Mouse (Mus musculus) left cerebral cortex, postnatal 10 days (tissue): ENCODE data around the gene Kif1c. TPM values are rescaled to one million over a fixed set of nuclear protein-coding genes. Genes with fewer than 3 reads are reported as not detected.

ENCODE experiments used
- DNase-seq, 2 experiments: peaks; one replicate each; pipeline ENCODE4 v3.0.0; 2021 to 2022; ENCODE audit warnings: low spot score in 2 of 2, mixed read lengths in 1 of 2; ENCODE audit errors: extremely low spot score in 1 of 2
- intact Hi-C: fragments of 180-260 bp; cut with DNase I; formaldehyde crosslinking; loops from one replicate; pipeline ENCODE4 v1.15.1; 2025
- total RNA-seq, 2 experiments: library from RNA; stranded (reverse); gene quantifications; 2 replicates each; pipeline ENCODE4 v1.2.3; 2021

The Kif1c gene
- total RNA-seq, 2 experiments from 2014 or later: 38.6 to 41.8 TPM

GRCm38 (mm10) chr11:70686901-70687566, 13.3 kb upstream of the Kif1c start:
- intact Hi-C loops: loop anchor here (5.0 kb wide), 1 partner anchor 65 kb away; no protein-coding TSS in a partner anchor
- DNase-seq: peak in 1 of 2 experiments; percentile 67

- peak; percentile 78 to 95 for DNase-seq
- intact Hi-C loops: loop anchor here (5.0 kb wide), 1 partner anchor 65 kb away; no protein-coding TSS in a partner anchor
Observed at GRCm38 (mm10) chr11:70687601-70688199, 12.6 kb upstream of the Kif1c start, which contains the start of gene Camta2. Gene Camta2 (minus strand): TSS chr11:70688105.

- intact Hi-C loops: loop anchor here (5.0 kb wide), 1 partner anchor 64 kb away; no protein-coding TSS in a partner anchor
Observed at GRCm38 (mm10) chr11:70688372-70688771, 12.0 kb upstream of the Kif1c start.

GRCm38 (mm10) chr11:70689578-70689977, 10.8 kb upstream of the Kif1c start:
- DNase-seq: no peak
- intact Hi-C loops: loop anchor here (5.0 kb wide), 1 partner anchor 63 kb away; no protein-coding TSS in a partner anchor

More at GRCm38 (mm10) chr11:70688372-70688771, 12.0 kb upstream of the Kif1c start:
- DNase-seq: no peak

- DNase-seq: no peak
- intact Hi-C loops: no loop called here
Observed at GRCm38 (mm10) chr11:70693504-70693903, 6.8 kb upstream of the Kif1c start.

- intact Hi-C loops: no loop called here
Observed at GRCm38 (mm10) chr11:70697376-70697775, 3.0 kb upstream of the Kif1c start.

GRCm38 (mm10) chr11:70699051-70699450, 1.3 kb upstream of the Kif1c start:
- no peak for DNase-seq
- intact Hi-C loops: no loop called here

More at GRCm38 (mm10) chr11:70697376-70697775, 3.0 kb upstream of the Kif1c start:
- no peak for DNase-seq

GRCm38 (mm10) chr11:70700613-70701012, 265 bp downstream of the Kif1c start:
- intact Hi-C loops: loop anchor here (2.0 kb wide), 1 partner anchor 54 kb away; no protein-coding TSS in a partner anchor
- DNase-seq: peak; percentile 52 to 82

GRCm38 (mm10) chr11:70701221-70701955, 1.0 kb downstream of the Kif1c start:
- intact Hi-C loops: loop anchor here (2.0 kb wide), 1 partner anchor 53 kb away; no protein-coding TSS in a partner anchor

GRCm38 (mm10) chr11:70701984-70702733, 1.8 kb downstream of the Kif1c start:
- no peak for DNase-seq
- intact Hi-C loops: loop anchor here (2.0 kb wide), 1 partner anchor 53 kb away; no protein-coding TSS in a partner anchor

More at GRCm38 (mm10) chr11:70701221-70701955, 1.0 kb downstream of the Kif1c start:
- peak in 1 of 2 experiments; percentile 50 for DNase-seq

- DNase-seq: peak in 1 of 2 experiments; percentile 49
Observed at GRCm38 (mm10) chr11:70702781-70703180, 2.4 kb downstream of the Kif1c start.

GRCm38 (mm10) chr11:70706127-70706526, 5.8 kb downstream of the Kif1c start:
- intact Hi-C loops: no loop called here
- DNase-seq: no peak

More at GRCm38 (mm10) chr11:70702781-70703180, 2.4 kb downstream of the Kif1c start:
- intact Hi-C loops: no loop called here

GRCm38 (mm10) chr11:70711026-70711425, 10.7 kb downstream of the Kif1c start:
- no peak for DNase-seq
- intact Hi-C loops: no loop called here

- intact Hi-C loops: no loop called here
- no peak for DNase-seq
Observed at GRCm38 (mm10) chr11:70713222-70713621, 12.9 kb downstream of the Kif1c start.

- no peak for DNase-seq
- intact Hi-C loops: no loop called here
Observed at GRCm38 (mm10) chr11:70715832-70716231, 15.5 kb downstream of the Kif1c start.

- DNase-seq: no peak
- intact Hi-C loops: no loop called here
Observed at GRCm38 (mm10) chr11:70718481-70718880, 18.1 kb downstream of the Kif1c start.

- no peak for DNase-seq
- intact Hi-C loops: no loop called here
Observed at GRCm38 (mm10) chr11:70720567-70720966, 20.2 kb downstream of the Kif1c start.

GRCm38 (mm10) chr11:70721072-70721471, 20.7 kb downstream of the Kif1c start:
- intact Hi-C loops: no loop called here
- DNase-seq: no peak
